Mouse (Mus musculus) thymus, adult 2 months (tissue): ENCODE measurements around the gene Tfap2a.

ENCODE experiments used
- CTCF ChIP-seq: fragments of 200-500 bp; IDR thresholded peaks from 2 replicates; pipeline ENCODE4 v1.5.1; 2012; ENCODE audit warnings: mild to moderate bottlenecking, control low read depth, low read length, moderate library complexity, borderline replicate concordance; ENCODE audit not compliant: control insufficient read depth, poor library complexity, insufficient read depth; ENCODE audit errors: extremely low read depth
- POLR2A ChIP-seq: fragments of 200-500 bp; IDR thresholded peaks from 2 replicates; pipeline ENCODE4 v1.6.1; 2012; ENCODE audit warnings: mild to moderate bottlenecking, low read length, control low read depth, moderate library complexity; ENCODE audit not compliant: control insufficient read depth, poor library complexity, insufficient read depth; ENCODE audit errors: extremely low read depth

GRCm38 (mm10) chr13:40713241-40713640 lies 24.9 kb downstream of the Tfap2a start:
- TF ChIP-seq POLR2A (no peak), CTCF (no peak)
